ENCODE assay signal across 7 mouse cellular contexts in genomic region chr3:95147924-95148323, GRCm38 (mm10).
"Had no signal": no experiment of that assay in that cellular context is flagged by ENCODE, and none has a peak within 500 bp of the region (broad histone marks: within the 10 kb centered on the region; RNA-seq: fewer than 3 reads in every experiment).

No protein-coding gene starts in this region.

- DNase-seq: kidney, adult 11 months; left cerebral cortex, postnatal 4 days; liver, postnatal 0 days; lung, embryonic 14.5 days; midbrain, embryonic 14.5 days; thymus, adult 18-20 months; thymus, postnatal 36 days had no signal
